In the genomic region with DNA sequence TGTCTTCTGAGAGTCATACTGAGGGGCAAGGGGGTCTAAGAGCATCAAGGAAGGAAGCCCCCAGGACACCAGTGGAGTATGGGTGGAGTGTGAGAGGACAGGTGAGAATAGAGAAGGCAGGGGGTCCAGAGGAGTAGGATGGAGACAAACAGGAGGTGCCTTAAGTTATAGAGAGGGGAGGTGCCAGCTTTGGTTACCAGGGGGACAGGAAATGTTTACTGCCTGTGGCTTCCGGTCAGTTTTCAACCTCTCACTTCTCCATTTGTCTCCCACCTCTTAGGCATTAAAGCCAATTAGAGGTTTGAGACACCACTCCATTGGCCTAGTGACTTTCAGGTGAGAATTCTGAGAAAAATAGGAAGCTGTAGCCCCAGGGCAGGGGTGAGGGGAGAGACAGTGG, we compare ENCODE assay signal across 15 mouse cellular contexts. TPM values are rescaled to one million over a fixed set of nuclear protein-coding genes. Genes with fewer than 3 reads are reported as not detected.
DNase-seq lines count a peak whose midpoint lies in the region; ATAC-seq and TF ChIP-seq lines count a peak whose summit lies in the region.
"Had no signal": no experiment of that assay in that cellular context is flagged by ENCODE, and none has a peak within 500 bp of the region (broad histone marks: within the 10 kb centered on the region; RNA-seq: fewer than 3 reads in every experiment).

No protein-coding gene starts in this region.

- no peak for DNase-seq in heart, adult 2 months
- DNase-seq in heart, postnatal 4 days = no peak
- DNase-seq in A20 (ENCODE audit: low read depth, low spot score) = peak; percentile 53
- DNase-seq in cerebellum, adult 18-20 months = no peak
- DNase-seq in thymus, postnatal 14 days = no peak
- DNase-seq: cerebellum, adult 8-10 months; gastrocnemius, postnatal 25 days; kidney, adult 8-10 months; lung, postnatal 14 days; right cerebral cortex, postnatal 14 days had no signal

- H3K27me3 ChIP-seq in heart, adult 2 months (ENCODE audit: control insufficient read depth, insufficient read depth, low read length) = no peaks in the 10 kb centered on the region
- H3K27me3 ChIP-seq in midbrain, embryonic 15.5 days (replicated peaks) = 0 out of 2 replicates have a peak, but pooled peaks cover 5% of the 10 kb centered on the region
- H3K27me3 ChIP-seq: limb, embryonic 15.5 days had no signal

- peaks cover 7% of the 10 kb centered on the region for H3K79me2 ChIP-seq in heart, adult 2 months (replicated peaks; ENCODE audit: control insufficient read depth, insufficient read depth, low read length)

- no peak for TF ChIP-seq EP300 in heart, adult 2 months (IDR thresholded peaks at IDR 0.05; ENCODE audit: insufficient read depth, low read depth, low read length)

- no peak overlapping the region; the same call in 1 of the 2 replicates for H3K9ac ChIP-seq in heart, adult 2 months (ENCODE audit: low read depth, low read length)
- no peak overlapping the region for H3K9ac ChIP-seq in midbrain, embryonic 15.5 days
- H3K9ac ChIP-seq: limb, embryonic 15.5 days had no signal

- H3K4me2 ChIP-seq in midbrain, embryonic 15.5 days = no peak overlapping the region
- H3K4me2 ChIP-seq: limb, embryonic 15.5 days had no signal

- no peaks in the 10 kb centered on the region for H3K9me3 ChIP-seq in midbrain, embryonic 15.5 days
- H3K9me3 ChIP-seq: limb, embryonic 15.5 days had no signal

- TF ChIP-seq POLR2A in heart, adult 2 months (IDR thresholded peaks at IDR 0.05; ENCODE audit: insufficient read depth, low read depth, low read length) = no peak

- TF ChIP-seq CTCF in heart, adult 2 months (IDR thresholded peaks at IDR 0.05) = no peak

- intact Hi-C loops in heart, adult 2 months (cut with DNase I) = no loop called here

- H3K4me3 ChIP-seq in heart, adult 2 months = no peak overlapping the region
- H3K4me3 ChIP-seq in midbrain, embryonic 15.5 days = no peak overlapping the region
- H3K4me3 ChIP-seq: limb, embryonic 15.5 days had no signal

- H3K4me1 ChIP-seq in heart, adult 2 months (ENCODE audit: control insufficient read depth, insufficient read depth, low read length) = peaks cover 40% of the 10 kb centered on the region
- peaks cover 9% of the 10 kb centered on the region for H3K4me1 ChIP-seq in midbrain, embryonic 15.5 days

- WGBS in heart, adult 2 months = 22% methylated on average over 1 of the region's 1 CpGs
- 96% methylated on average over 1 of the region's 1 CpGs for WGBS in midbrain, embryonic 15.5 days

- peaks cover 18% of the 10 kb centered on the region for H3K36me3 ChIP-seq in heart, adult 2 months (ENCODE audit: control insufficient read depth, insufficient read depth, low read length)
- no peaks in the 10 kb centered on the region for H3K36me3 ChIP-seq in midbrain, embryonic 15.5 days (replicated peaks)

- peak overlapping the region; percentile 48 for H3K27ac ChIP-seq in heart, adult 2 months
- no peak overlapping the region for H3K27ac ChIP-seq in midbrain, embryonic 15.5 days
- H3K27ac ChIP-seq: limb, embryonic 15.5 days had no signal

- ATAC-seq in granulocyte monocyte progenitor cell, adult 5-6 weeks (replicated peaks; ENCODE audit: poor library complexity, severe bottlenecking) = peak; percentile 66
- ATAC-seq in megakaryocyte, adult 5-6 weeks (ENCODE audit: poor library complexity, severe bottlenecking) = peak; percentile 74
- no peak for ATAC-seq in midbrain, embryonic 15.5 days (replicated peaks)
- ATAC-seq: forebrain, embryonic 16.5 days had no signal

RNA-seq across cellular contexts. Expression of a gene that starts 5.3 kb away (rescaled TPM):
- total RNA-seq in heart, adult 2 months (2021) = 10 to 100 TPM; 36.4 to 36.7 TPM
- 38.6 and 44.6 TPM in 2 replicates for polyA plus RNA-seq in heart, adult 2 months (2012; rRNA removed)
- total RNA-seq in heart, postnatal 4 days (2021) = 100 to 1,000 TPM; 120 to 121 TPM
- total RNA-seq in granulocyte monocyte progenitor cell, adult 5-6 weeks (2014; fragmentation: Nextera tagmentation) = 24.7 and 29.8 TPM in 2 replicates
- total RNA-seq in granulocyte monocyte progenitor cell, adult 5-6 weeks (2017) = 5.0 and 12.7 TPM in 2 replicates
- total RNA-seq in megakaryocyte, adult 5-6 weeks (2015) = 18.4 and 21.4 TPM in 2 replicates
- total RNA-seq in megakaryocyte, adult 5-6 weeks (2017) = 8.3 and 9.5 TPM in 2 replicates
- polyA plus RNA-seq in midbrain, embryonic 15.5 days (2015; fragmentation: Nextera tagmentation; extraction: Ambion mirVana) = 7.3 and 8.2 TPM in 2 replicates

RNA-seq across cellular contexts. Expression of a gene that starts 21.4 kb away (rescaled TPM):
- total RNA-seq in heart, adult 2 months (2021) = 10 to 100 TPM; 10.1 to 10.4 TPM
- polyA plus RNA-seq in heart, adult 2 months (2012; rRNA removed) = 7.3 and 12.0 TPM in 2 replicates
- total RNA-seq in heart, postnatal 4 days (2021) = 10 to 100 TPM; 21.9 to 22.0 TPM
- total RNA-seq in granulocyte monocyte progenitor cell, adult 5-6 weeks (2014; fragmentation: Nextera tagmentation) = 17.5 and 24.9 TPM in 2 replicates
- total RNA-seq in granulocyte monocyte progenitor cell, adult 5-6 weeks (2017) = 1.8 and 2.7 TPM in 2 replicates
- total RNA-seq in megakaryocyte, adult 5-6 weeks (2015) = 35.8 and 40.1 TPM in 2 replicates
- total RNA-seq in megakaryocyte, adult 5-6 weeks (2017) = 6.8 and 9.4 TPM in 2 replicates
- polyA plus RNA-seq in midbrain, embryonic 15.5 days (2015; fragmentation: Nextera tagmentation; extraction: Ambion mirVana) = 24.4 and 25.6 TPM in 2 replicates

RNA-seq across cellular contexts. Expression of a gene that starts 50.9 kb away (rescaled TPM):
- not detected for total RNA-seq in heart, adult 2 months (2021)
- polyA plus RNA-seq in heart, adult 2 months (2012; rRNA removed) = 0.06 TPM in 1 of 2 replicates, not detected in the other
- total RNA-seq in heart, postnatal 4 days (2021) = not detected
- 0.77 and 1.0 TPM in 2 replicates for total RNA-seq in granulocyte monocyte progenitor cell, adult 5-6 weeks (2014; fragmentation: Nextera tagmentation)
- total RNA-seq in granulocyte monocyte progenitor cell, adult 5-6 weeks (2017) = 0.77 and 1.1 TPM in 2 replicates
- total RNA-seq in megakaryocyte, adult 5-6 weeks (2015) = 2.9 and 3.8 TPM in 2 replicates
- total RNA-seq in megakaryocyte, adult 5-6 weeks (2017) = 1.7 and 3.3 TPM in 2 replicates
- 0.31 and 0.34 TPM in 2 replicates for polyA plus RNA-seq in midbrain, embryonic 15.5 days (2015; fragmentation: Nextera tagmentation; extraction: Ambion mirVana)
- total RNA-seq: gastrocnemius, postnatal 25 days had no signal
